Mouse (Mus musculus) liver, adult (tissue): ENCODE results near the gene Mettl21a.

Experiments used
- GATA4 ChIP-seq: IDR thresholded peaks from 2 replicates; pipeline ENCODE4 v1.6.1; 2014; ENCODE audit warnings: mild to moderate bottlenecking, low read length; ENCODE audit not compliant: insufficient replicate concordance

The Mettl21a gene

DNA sequence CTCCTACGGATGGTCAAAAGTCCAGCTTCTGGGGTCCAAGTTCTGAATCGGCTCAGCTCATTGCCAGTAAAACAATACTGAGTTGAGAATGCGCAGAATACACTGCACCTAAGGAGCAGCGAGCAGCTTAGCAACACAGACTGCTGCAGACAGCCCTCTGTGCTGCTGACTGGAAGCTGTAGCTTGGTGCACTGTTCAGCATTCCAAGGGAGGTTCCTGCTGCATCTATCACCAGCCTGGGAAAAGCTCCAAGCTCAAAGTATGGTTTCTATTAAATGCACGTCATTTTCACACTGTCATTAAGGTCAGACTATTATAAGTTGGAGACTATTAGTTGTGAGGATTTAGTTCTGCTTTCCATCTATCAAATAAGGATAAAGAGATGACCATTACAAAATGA, 4.1 kb upstream of the Mettl21a start:
- TF ChIP-seq GATA4 = no peak

DNA sequence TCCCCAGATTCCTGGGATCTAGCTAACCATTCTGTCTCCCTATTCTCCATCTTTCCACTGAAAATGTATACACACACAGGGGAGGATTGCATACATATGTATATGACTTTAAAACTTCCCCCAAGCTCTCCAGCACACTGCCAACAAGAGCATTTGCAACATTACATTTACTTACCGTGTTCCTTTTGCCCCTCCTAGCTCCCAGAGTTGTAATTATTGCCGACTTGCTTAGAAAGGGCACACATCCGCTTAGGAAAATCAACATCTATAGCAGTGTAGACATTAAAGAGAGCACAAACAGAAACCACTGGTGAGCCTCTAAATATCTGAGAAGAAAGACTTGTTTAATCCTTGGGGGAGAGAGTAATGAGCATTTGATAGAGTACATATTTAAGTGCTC, 1.2 kb upstream of the Mettl21a start:
- no peak for TF ChIP-seq GATA4

DNA sequence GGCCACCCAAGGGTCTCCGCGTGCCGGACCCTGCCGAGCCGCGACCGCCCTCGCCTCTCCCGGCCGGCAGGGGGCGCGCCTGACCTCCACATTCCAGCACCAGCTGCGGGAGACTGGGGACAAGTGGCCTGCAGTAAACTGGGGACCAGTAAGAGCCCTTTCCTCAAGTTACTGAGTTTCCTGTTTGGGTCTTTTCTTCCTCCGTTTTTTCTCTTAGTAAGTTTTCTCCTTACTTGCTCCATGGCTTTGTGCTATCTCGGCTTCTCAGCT, 608 bp upstream of the Mettl21a start:
- no peak for TF ChIP-seq GATA4

DNA sequence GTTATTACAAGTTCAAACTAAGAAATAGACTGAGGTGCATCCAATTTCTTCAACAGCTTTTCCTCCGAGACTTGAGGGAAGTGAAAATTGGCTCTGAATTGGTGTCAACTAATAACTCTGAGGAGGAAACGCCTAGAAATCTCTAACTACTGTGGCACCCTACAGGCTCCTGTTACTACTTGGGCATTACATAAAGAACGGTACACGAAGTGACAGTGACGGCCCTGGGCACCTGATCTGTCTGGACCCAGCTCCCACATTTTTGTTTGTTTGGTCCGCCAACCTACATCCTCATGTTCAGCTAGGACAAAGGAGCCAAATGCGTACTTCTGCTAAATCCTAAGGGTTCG, 536 bp downstream of the Mettl21a start:
- TF ChIP-seq GATA4 = no peak

DNA sequence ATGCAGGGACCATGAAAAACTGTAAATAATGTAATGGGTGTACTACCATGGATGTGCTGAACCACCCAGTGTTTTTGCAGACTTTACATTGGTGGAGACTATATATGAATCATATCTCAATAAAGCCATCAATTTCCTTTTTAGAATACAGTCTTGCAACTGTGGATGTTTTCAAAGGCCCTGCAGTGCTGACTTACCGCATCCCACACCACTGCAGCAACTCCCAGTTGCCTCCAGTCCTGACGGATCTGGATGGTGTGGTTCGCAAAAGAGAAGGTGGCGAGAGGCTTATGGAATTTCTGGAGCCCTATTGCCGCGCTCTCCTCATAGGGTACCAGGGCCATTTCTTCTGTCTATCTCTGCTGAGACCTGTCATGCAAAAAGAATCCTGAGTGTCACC, 966 bp downstream of the Mettl21a start:
- TF ChIP-seq GATA4 = no peak

DNA sequence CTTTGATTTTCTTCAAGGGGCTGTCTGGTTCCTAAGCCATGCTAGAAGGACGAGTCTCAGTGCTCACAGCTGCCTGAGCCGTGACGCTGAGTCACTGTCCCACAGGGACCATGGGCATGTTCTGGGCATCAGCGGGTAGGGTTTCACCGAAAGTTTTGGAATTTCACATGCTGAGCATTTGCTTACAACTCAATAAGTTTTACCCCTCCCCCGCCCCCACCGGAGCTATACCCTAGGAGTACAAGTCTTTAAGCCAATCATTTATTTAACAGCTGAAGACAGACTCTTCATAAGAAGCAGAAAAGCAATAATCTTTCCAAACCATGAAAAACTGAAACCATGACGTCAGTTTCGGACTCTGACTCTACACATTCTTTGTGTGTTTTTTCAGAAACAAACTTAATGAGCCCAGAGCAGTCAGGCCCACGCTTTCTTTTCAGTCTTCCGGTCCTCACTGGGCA, 1.5 kb downstream of the Mettl21a start:
- TF ChIP-seq GATA4 = no peak

DNA sequence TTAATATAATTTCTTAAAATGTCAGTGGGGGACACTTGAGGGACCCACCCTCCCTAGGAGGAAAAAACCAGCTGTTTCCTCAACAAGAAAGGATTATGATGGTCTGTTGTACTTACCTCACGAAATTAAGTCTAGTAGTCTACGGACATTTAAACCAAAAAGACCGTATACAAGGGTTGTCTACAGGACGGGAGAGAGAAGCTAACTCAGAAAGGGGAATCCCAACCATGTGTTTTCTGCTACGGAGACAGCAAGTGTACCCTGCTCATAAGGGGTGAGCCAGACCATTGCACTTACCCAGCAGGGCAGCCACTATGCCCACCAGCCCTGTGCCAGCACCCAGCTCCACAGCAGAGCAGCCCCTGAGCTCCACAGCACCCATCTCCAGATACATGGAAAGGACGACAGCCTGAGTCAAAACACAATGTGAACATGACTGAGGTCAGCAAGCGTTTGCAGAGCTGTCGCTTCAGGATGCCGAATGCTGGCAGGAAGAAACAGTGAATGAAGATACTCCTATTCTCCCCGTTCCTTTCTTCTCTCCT, 2.2 kb downstream of the Mettl21a start:
- TF ChIP-seq GATA4 = no peak

DNA sequence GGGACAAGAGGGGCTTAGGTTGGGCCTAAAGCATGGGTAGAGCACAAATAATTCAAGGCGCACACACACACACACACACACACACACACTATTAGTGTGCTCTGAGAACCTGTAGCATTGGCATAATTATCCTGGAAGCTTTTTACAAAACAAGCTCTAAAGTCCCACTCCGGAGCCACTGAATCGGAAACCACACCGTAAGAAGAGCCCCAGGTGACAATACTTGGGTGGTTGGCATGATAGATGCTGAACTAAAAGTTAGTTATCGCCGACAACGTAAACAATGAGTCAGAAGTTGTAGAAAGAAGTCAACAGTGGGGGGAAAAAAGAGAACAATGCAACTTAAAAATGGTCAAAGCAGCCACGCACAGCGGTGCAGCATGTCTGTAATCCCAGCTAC, 2.7 kb downstream of the Mettl21a start:
- TF ChIP-seq GATA4 = no peak

DNA sequence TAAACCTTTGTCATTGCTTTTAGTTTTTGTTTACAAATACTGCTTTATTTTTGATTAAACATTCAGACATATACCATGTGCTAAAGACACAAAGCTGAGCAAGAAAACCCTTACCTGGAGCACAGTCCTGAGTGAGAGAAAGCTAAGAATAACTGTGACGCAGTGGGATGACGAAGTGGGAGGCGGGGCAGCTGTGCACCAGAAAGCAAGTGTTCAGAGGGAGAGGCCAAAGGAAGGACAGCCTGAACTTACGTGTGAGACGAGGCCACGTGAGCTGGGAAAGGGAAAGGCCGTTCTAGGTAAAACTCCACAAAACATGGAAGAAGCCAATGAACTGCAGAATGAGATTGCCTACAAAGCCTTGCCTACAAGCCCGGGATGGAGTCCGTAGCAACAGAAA, 7.1 kb downstream of the Mettl21a start:
- TF ChIP-seq GATA4 = no peak

DNA sequence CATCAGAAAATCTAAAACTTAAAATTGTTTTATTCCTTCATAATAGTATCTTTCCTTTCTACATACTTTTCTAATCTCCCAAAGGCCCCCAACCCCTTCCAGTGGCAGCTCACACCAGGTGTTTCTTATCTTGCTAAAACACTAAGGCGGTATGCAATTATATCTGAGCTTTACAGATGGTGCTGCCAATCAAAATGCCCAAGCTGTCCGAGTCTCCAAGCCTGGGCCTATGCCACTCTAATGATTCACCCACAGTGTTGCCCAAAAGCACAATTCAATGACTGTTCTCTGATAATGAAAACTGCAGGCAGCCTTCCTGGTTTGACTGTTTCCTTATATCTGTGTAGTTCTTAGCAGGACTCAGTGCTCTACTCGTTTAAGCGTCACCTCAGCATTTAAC, 7.9 kb downstream of the Mettl21a start:
- TF ChIP-seq GATA4 = no peak

DNA sequence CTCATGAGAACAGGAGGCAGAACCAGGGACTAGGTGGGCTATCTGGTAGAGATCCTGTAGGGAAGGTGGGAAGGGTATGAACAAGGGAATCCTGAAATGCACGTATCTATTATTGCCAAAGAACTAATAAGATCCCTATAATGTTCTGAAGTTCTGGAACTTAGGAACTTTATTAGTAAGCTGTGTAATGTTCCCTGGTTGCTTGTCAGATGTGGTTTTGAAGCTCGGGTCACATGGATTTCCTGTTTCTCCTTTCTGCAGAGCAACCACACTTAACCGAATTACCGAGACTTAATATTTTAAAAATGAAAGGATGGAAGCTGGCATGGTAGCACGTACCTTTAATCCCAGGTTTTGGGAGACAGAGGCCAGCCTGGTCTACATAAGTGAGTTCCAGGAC, 13.7 kb downstream of the Mettl21a start:
- no peak for TF ChIP-seq GATA4

DNA sequence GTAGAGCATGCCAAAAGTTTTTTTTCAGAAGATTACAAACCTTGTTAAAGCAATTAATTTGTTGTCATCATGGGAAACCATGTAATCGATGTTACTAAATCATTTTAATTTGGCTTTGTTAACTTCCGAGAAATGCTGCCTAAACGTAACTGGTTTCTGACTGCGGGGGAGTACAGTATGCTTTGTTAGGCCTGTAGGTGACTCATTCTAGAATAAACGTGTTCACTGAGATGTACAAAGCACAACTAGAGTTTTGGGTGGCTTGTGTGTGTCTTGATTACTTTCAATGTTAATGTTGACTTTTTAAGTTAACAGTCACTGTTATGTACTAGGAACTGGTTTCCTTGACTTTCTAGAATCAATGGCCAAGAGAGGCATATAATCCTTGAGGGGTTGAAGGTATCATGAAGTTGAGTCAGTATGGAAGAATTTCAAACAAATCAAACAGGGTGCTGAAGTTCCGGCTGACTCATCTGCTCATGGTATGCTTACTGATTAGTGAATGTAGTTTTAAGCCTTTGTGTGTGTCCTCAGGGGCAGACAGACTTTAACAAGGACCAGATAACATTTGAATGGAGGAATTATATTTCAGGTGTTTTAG, 15.7 kb downstream of the Mettl21a start:
- no peak for TF ChIP-seq GATA4

DNA sequence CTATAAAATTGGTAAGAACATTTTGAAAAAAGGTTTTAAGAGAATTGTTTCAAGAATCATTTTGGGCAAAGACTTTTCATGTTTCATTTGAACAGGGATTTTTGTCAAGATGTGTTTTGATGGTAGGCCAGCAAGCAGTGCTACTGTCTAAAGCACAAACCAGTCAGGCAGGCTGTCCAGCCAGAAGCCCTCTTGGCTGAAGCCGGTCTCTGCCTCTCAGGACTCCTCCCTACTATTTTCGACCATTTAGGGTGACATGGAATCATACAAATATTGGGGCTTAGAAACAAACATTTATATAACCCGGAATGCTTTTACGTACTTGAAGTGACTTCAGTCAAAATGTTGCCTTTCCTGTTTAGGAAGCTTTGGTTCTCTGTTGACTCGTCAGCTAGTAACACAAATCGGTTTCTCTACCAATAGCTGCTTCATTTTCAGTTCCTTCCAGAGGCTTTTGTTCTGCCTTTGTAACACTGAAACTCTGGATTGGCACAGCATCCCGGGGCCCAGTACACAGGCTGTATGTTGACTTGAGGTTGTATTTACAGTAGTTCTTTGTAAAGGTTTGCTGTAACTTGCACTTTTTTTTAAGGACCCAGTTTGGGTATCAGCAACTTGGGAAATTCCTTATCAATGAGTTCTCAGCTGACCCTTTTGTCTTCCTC, 16.5 kb downstream of the Mettl21a start:
- TF ChIP-seq GATA4 = no peak

DNA sequence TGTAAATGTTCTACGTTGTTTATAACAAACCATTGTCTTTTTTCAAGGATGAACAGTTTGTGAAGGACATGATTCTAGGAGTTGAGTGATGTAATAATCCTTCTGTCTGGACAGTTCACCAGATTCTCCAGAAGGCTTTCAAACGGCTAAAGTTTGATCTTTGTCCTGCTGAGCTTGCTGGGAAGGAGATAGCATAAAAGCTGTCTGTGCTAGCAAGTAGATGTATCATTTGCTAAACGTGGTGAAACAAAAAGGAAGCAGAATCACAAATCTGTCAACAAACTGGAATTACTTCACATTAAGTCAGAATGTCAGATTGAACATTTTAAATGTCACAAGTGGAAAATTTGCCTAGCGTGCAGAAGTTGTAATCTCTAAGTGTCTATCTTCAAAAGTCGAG, 18.1 kb downstream of the Mettl21a start:
- no peak for TF ChIP-seq GATA4

DNA sequence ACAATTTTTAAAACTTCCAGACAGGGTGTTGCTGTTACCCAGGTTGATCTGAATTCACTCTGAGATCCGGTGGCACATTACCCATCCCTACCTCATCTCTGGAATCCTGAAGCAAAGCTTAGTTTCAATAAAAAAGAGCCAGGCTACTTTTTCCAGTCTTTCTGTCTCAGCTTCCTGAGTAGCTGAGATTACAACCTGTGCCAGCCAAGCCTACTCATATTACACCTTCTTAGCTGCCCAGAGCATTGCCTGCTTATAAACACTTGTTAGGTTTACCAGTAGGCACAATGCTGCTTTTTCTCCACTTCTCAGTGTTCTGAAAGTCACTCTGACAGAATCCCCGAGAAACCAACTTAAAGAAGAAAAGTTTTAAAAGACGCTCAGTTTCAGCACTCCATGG, 38.2 kb downstream of the Mettl21a start:
- no peak for TF ChIP-seq GATA4

DNA sequence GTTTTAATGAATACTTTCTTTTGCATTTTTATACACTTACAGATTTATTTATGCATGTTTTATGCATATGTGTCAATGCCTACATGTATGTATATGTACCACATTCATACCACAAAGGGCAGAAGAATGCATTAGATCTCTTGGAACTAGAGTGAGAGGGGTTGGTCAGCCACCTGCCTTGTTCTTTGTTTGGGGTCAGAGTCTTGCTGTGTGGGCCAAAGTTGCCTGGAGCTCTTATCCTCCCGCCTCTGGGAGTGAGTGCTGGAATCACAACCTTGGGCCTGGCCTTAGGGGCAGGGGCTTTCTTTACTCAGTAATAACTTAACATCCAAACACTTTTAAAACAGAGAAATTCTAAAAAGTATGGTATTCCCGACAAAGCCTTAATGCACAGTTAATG, 40.3 kb downstream of the Mettl21a start:
- no peak for TF ChIP-seq GATA4

DNA sequence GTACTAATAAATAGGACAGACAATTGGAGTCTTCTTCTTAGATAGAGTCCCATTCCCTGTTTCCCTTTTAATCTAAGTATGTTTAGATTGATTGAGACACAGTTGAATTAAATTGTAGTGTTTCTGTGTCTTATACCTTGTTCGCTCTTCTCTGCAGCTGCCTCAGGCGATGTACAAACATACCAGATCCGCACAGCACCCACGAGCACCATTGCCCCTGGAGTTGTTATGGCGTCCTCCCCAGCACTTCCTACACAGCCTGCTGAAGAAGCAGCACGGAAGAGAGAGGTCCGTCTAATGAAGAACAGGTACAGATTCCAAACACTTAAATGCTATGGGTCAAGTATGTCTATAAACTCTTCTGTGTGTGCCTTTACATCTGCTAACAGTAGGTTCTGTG, 41.0 kb downstream of the Mettl21a start:
- no peak for TF ChIP-seq GATA4
